Mouse (Mus musculus) heart, embryonic 11.5 days (tissue): Measurements from ENCODE around the gene Actl10. TPM values are rescaled to one million over a fixed set of nuclear protein-coding genes. Genes with fewer than 3 reads are reported as not detected.

Experiments
- ATAC-seq: fragments of 200-750 bp; cut with Nextera tagmentation; replicated peaks from 2 replicates; pipeline ENCODE4 v1.8.0; 2017; ENCODE audit warnings: moderate library complexity; ENCODE audit not compliant: insufficient number of reproducible peaks, low FRiP score, low TSS enrichment
- H3K27ac ChIP-seq: fragments of 300-500 bp; sonication (generic); 2 replicates; pipeline ENCODE4 v1.5.1; 2014; ENCODE audit warnings: mild to moderate bottlenecking, low read depth, low read length
- H3K27me3 ChIP-seq: fragments of 300-500 bp; sonication (generic); 2 replicates; pipeline ENCODE4 v1.6.1; 2014; ENCODE audit warnings: mild to moderate bottlenecking, low read length, mixed read lengths; ENCODE audit not compliant: control insufficient read depth, insufficient read depth
- H3K36me3 ChIP-seq: fragments of 300-500 bp; sonication (generic); 2 replicates; pipeline ENCODE4 v1.6.1; 2014; ENCODE audit warnings: mild to moderate bottlenecking, low read length, moderate library complexity, mixed read lengths; ENCODE audit not compliant: control insufficient read depth, insufficient read depth
- H3K4me1 ChIP-seq: fragments of 300-500 bp; sonication (generic); 2 replicates; pipeline ENCODE4 v1.6.1; 2014; ENCODE audit warnings: low read length; ENCODE audit not compliant: control insufficient read depth, insufficient read depth
- H3K4me2 ChIP-seq: fragments of 300-500 bp; sonication (generic); 2 replicates; pipeline ENCODE4 v1.6.1; 2014; ENCODE audit warnings: mild to moderate bottlenecking, moderate library complexity
- H3K4me3 ChIP-seq: fragments of 300-500 bp; sonication (generic); 2 replicates; pipeline ENCODE4 v1.5.1; 2014; ENCODE audit warnings: low read depth, low read length
- H3K9ac ChIP-seq: fragments of 300-500 bp; sonication (generic); 2 replicates; pipeline ENCODE4 v1.6.1; 2014; ENCODE audit warnings: mild to moderate bottlenecking, low read depth, low read length, moderate library complexity
- H3K9me3 ChIP-seq: fragments of 300-500 bp; sonication (generic); replicated peaks from 2 replicates; pipeline ENCODE4 v1.6.1; 2016; ENCODE audit warnings: low read length; ENCODE audit not compliant: control insufficient read depth
- WGBS: fragments of 180-500 bp; shearing (Covaris S2); extraction: QIAGEN DNeasy Blood & Tissue Kit; methylation state at CpG from one replicate; pipeline ENCODE4 v1.1.7; 2014; ENCODE audit not compliant: insufficient replicate concordance; 5-methylcytosine and 5-hydroxymethylcytosine counted together
- polyA plus RNA-seq: library from polyadenylated mRNA; unstranded; fragments of >200 nt; fragmentation: Nextera tagmentation; extraction: Ambion mirVana; gene quantifications from 2 replicates; pipeline ENCODE4 v1.2.1, GENCODE M21; 2014

Gene Actl10
- polyA plus RNA-seq, 1 experiment from 2014 or later, result not detected

- Histone ChIP-seq H3K27ac (no peak overlapping the region), H3K27me3 (no peaks in the 10 kb centered on the region), H3K4me1 (0 out of 2 replicates have a peak, but pooled peaks cover 3% of the 10 kb centered on the region), H3K4me3 (no peak overlapping the region), H3K36me3 (no peaks in the 10 kb centered on the region), H3K9me3 (no peaks in the 10 kb centered on the region), H3K4me2 (no peak overlapping the region), H3K9ac (no peak overlapping the region)
- 80% methylated on average over 9 of the region's 9 CpGs for WGBS
- ATAC-seq, result no peak
These were observed 7.8 kb upstream of the Actl10 start for GRCm38 (mm10) chr2:154543567-154544347.

GRCm38 (mm10) chr2:154546711-154547110 is 4.9 kb upstream of the Actl10 start, which contains the start of gene 1700003F12Rik:
Gene 1700003F12Rik (plus strand): TSS chr2:154547085.
- no peak for ATAC-seq
- H3K27me3 ChIP-seq, result peaks cover 20% of the 10 kb centered on the region
- peaks cover 2% of the 10 kb centered on the region; the same call in 1 of the 2 replicates for H3K4me1 ChIP-seq
- WGBS, result 88% methylated on average over 10 of the region's 10 CpGs
- no peak within 1 kb of the TSS for H3K4me2 ChIP-seq
- no peaks in the 10 kb centered on the region for H3K36me3 ChIP-seq
- no peak within 1 kb of the TSS for H3K4me3 ChIP-seq
- H3K9ac ChIP-seq, result no peak within 1 kb of the TSS
- no peaks in the 10 kb centered on the region for H3K9me3 ChIP-seq
- no peak within 1 kb of the TSS for H3K27ac ChIP-seq

- Histone ChIP-seq H3K4me2 (peak overlapping the region; percentile 82; the same call in 1 of the 2 replicates), H3K36me3 (no peaks in the 10 kb centered on the region), H3K27ac (no peak overlapping the region), H3K27me3 (peaks cover 28% of the 10 kb centered on the region), H3K9me3 (no peaks in the 10 kb centered on the region), H3K4me3 (no peak overlapping the region), H3K4me1 (peaks cover 12% of the 10 kb centered on the region; the same call in 1 of the 2 replicates), H3K9ac (no peak overlapping the region)
- WGBS, result 47% methylated on average over 3 of the region's 3 CpGs
- ATAC-seq, result peak; percentile 26; the same call in 1 of the 2 replicates
These were observed 2.9 kb upstream of the Actl10 start for GRCm38 (mm10) chr2:154548688-154549087.

GRCm38 (mm10) chr2:154549127-154549885 is 2.3 kb upstream of the Actl10 start:
- ATAC-seq, result peak; percentile 66
- peaks cover 28% of the 10 kb centered on the region for H3K27me3 ChIP-seq
- peaks cover 12% of the 10 kb centered on the region; the same call in 1 of the 2 replicates for H3K4me1 ChIP-seq
- 4% methylated on average over 47 of the region's 48 CpGs for WGBS
- H3K27ac ChIP-seq, result no peak overlapping the region
- H3K9ac ChIP-seq, result peak overlapping the region; percentile 0; the same call in 1 of the 2 replicates
- H3K4me3 ChIP-seq, result peak overlapping the region; percentile 42
- peak overlapping the region; percentile 82 for H3K4me2 ChIP-seq
- H3K9me3 ChIP-seq, result no peaks in the 10 kb centered on the region
- H3K36me3 ChIP-seq, result no peaks in the 10 kb centered on the region

- no peaks in the 10 kb centered on the region for H3K9me3 ChIP-seq
- H3K4me1 ChIP-seq, result peaks cover 12% of the 10 kb centered on the region; the same call in 1 of the 2 replicates
- H3K27ac ChIP-seq, result no peak overlapping the region
- WGBS, result 14% methylated on average over 20 of the region's 20 CpGs
- H3K36me3 ChIP-seq, result no peaks in the 10 kb centered on the region
- H3K4me3 ChIP-seq, result peak overlapping the region; percentile 42
- H3K27me3 ChIP-seq, result peaks cover 28% of the 10 kb centered on the region
- ATAC-seq, result no peak
- H3K9ac ChIP-seq, result no peak overlapping the region
- peak overlapping the region; percentile 82 for H3K4me2 ChIP-seq
These were observed 1.7 kb upstream of the Actl10 start for GRCm38 (mm10) chr2:154549886-154550189.

GRCm38 (mm10) chr2:154550937-154551336 is 639 bp upstream of the Actl10 start:
- no peak overlapping the region for H3K27ac ChIP-seq
- H3K4me2 ChIP-seq, result no peak overlapping the region
- H3K27me3 ChIP-seq, result peaks cover 28% of the 10 kb centered on the region
- H3K9ac ChIP-seq, result no peak overlapping the region
- 56% methylated on average over 2 of the region's 2 CpGs for WGBS
- no peaks in the 10 kb centered on the region for H3K36me3 ChIP-seq
- no peak for ATAC-seq
- no peaks in the 10 kb centered on the region for H3K9me3 ChIP-seq
- peaks cover 12% of the 10 kb centered on the region; the same call in 1 of the 2 replicates for H3K4me1 ChIP-seq
- H3K4me3 ChIP-seq, result no peak overlapping the region

GRCm38 (mm10) chr2:154551927-154552326 is 351 bp downstream of the Actl10 start:
- H3K4me2 ChIP-seq, result peak overlapping the region; percentile 60
- no peak for ATAC-seq
- no peaks in the 10 kb centered on the region for H3K36me3 ChIP-seq
- no peak overlapping the region for H3K27ac ChIP-seq
- no peaks in the 10 kb centered on the region for H3K9me3 ChIP-seq
- WGBS, result 21% methylated on average over 21 of the region's 21 CpGs
- H3K27me3 ChIP-seq, result peaks cover 28% of the 10 kb centered on the region
- H3K4me3 ChIP-seq, result peak overlapping the region; percentile 20
- H3K4me1 ChIP-seq, result peaks cover 12% of the 10 kb centered on the region; the same call in 1 of the 2 replicates
- no peak overlapping the region for H3K9ac ChIP-seq

- H3K36me3 ChIP-seq, result no peaks in the 10 kb centered on the region
- WGBS, result 19% methylated on average over 27 of the region's 27 CpGs
- peak overlapping the region; percentile 20 for H3K4me3 ChIP-seq
- H3K27ac ChIP-seq, result no peak overlapping the region
- no peaks in the 10 kb centered on the region for H3K9me3 ChIP-seq
- H3K4me2 ChIP-seq, result peak overlapping the region; percentile 60
- ATAC-seq, result 0 out of 2 replicates have a peak, but pooled peaks have one; percentile 24
- peaks cover 31% of the 10 kb centered on the region for H3K27me3 ChIP-seq
- no peak overlapping the region for H3K9ac ChIP-seq
- peaks cover 12% of the 10 kb centered on the region; the same call in 1 of the 2 replicates for H3K4me1 ChIP-seq
These were observed 890 bp downstream of the Actl10 start for GRCm38 (mm10) chr2:154552424-154552907.
